Mouse (Mus musculus): ENCODE measurements around the gene Slc16a10. TPM values are rescaled to one million over a fixed set of nuclear protein-coding genes. Genes with fewer than 3 reads are reported as not detected.

Gene Slc16a10
- polyA plus RNA-seq, 1 experiment from 2014 or later = 14.8 TPM

GRCm38 (mm10) chr10:40065357-40065756 lies 76.7 kb downstream of the Slc16a10 start:
- WGBS = 67% methylated on average over 3 of the region's 3 CpGs
- Histone ChIP-seq H3K27me3 (no peaks in the 10 kb centered on the region), H3K4me2 (no peak overlapping the region), H3K4me1 (replicated peaks) (peaks cover 14% of the 10 kb centered on the region), H3K27ac (no peak overlapping the region), H3K4me3 (no peak overlapping the region), H3K9ac (no peak overlapping the region), H3K9me3 (replicated peaks) (no peaks in the 10 kb centered on the region), H3K36me3 (no peaks in the 10 kb centered on the region)
- ATAC-seq (replicated peaks; ENCODE audit: insufficient number of reproducible peaks, insufficient read depth, low FRiP score, low read depth) = no peak

GRCm38 (mm10) chr10:40063291-40063890 lies 78.7 kb downstream of the Slc16a10 start:
- H3K4me3 ChIP-seq = no peak overlapping the region
- 31% methylated on average over 5 of the region's 5 CpGs for WGBS
- ATAC-seq (replicated peaks; ENCODE audit: insufficient number of reproducible peaks, insufficient read depth, low FRiP score, low read depth) = no peak
- no peaks in the 10 kb centered on the region for H3K9me3 ChIP-seq (replicated peaks)
- no peak overlapping the region for H3K9ac ChIP-seq
- no peaks in the 10 kb centered on the region for H3K27me3 ChIP-seq
- no peak overlapping the region for H3K4me2 ChIP-seq
- peaks cover under 1% of the 10 kb centered on the region for H3K4me1 ChIP-seq (replicated peaks)
- no peak overlapping the region for H3K27ac ChIP-seq
- no peaks in the 10 kb centered on the region for H3K36me3 ChIP-seq

- WGBS = 72% methylated on average over 6 of the region's 6 CpGs
- H3K27ac ChIP-seq = no peak overlapping the region
- H3K27me3 ChIP-seq = no peaks in the 10 kb centered on the region
- no peak overlapping the region for H3K4me2 ChIP-seq
- H3K9ac ChIP-seq = no peak overlapping the region
- no peak for ATAC-seq (replicated peaks; ENCODE audit: insufficient number of reproducible peaks, insufficient read depth, low FRiP score, low read depth)
- H3K9me3 ChIP-seq (replicated peaks) = no peaks in the 10 kb centered on the region
- H3K36me3 ChIP-seq = no peaks in the 10 kb centered on the region
- H3K4me3 ChIP-seq = no peak overlapping the region
- H3K4me1 ChIP-seq (replicated peaks) = no peaks in the 10 kb centered on the region
Measured at GRCm38 (mm10) chr10:40062812-40063211, 79.2 kb downstream of the Slc16a10 start.

- Histone ChIP-seq H3K36me3 (no peaks in the 10 kb centered on the region), H3K4me2 (no peak overlapping the region), H3K9me3 (replicated peaks) (no peaks in the 10 kb centered on the region), H3K4me3 (no peak overlapping the region), H3K27ac (no peak overlapping the region), H3K27me3 (no peaks in the 10 kb centered on the region), H3K4me1 (replicated peaks) (no peaks in the 10 kb centered on the region), H3K9ac (no peak overlapping the region)
- no peak for ATAC-seq (replicated peaks; ENCODE audit: insufficient number of reproducible peaks, insufficient read depth, low FRiP score, low read depth)
- 80% methylated on average over 5 of the region's 5 CpGs for WGBS
Measured at GRCm38 (mm10) chr10:40061926-40062325, 80.1 kb downstream of the Slc16a10 start.

- H3K27ac ChIP-seq = no peak overlapping the region
- 74% methylated on average over 3 of the region's 3 CpGs for WGBS
- no peak overlapping the region for H3K4me2 ChIP-seq
- no peaks in the 10 kb centered on the region for H3K4me1 ChIP-seq (replicated peaks)
- no peak overlapping the region for H3K9ac ChIP-seq
- no peak for ATAC-seq (replicated peaks; ENCODE audit: insufficient number of reproducible peaks, insufficient read depth, low FRiP score, low read depth)
- no peaks in the 10 kb centered on the region for H3K27me3 ChIP-seq
- no peaks in the 10 kb centered on the region for H3K9me3 ChIP-seq (replicated peaks)
- no peaks in the 10 kb centered on the region for H3K36me3 ChIP-seq
- no peak overlapping the region for H3K4me3 ChIP-seq
Measured at GRCm38 (mm10) chr10:40058786-40059120, 83.3 kb downstream of the Slc16a10 start.

- H3K36me3 ChIP-seq = no peaks in the 10 kb centered on the region
- no peak overlapping the region for H3K27ac ChIP-seq
- no peak overlapping the region for H3K9ac ChIP-seq
- no peaks in the 10 kb centered on the region for H3K9me3 ChIP-seq (replicated peaks)
- no peak for ATAC-seq (replicated peaks; ENCODE audit: insufficient number of reproducible peaks, insufficient read depth, low FRiP score, low read depth)
- no peaks in the 10 kb centered on the region for H3K27me3 ChIP-seq
- H3K4me1 ChIP-seq (replicated peaks) = no peaks in the 10 kb centered on the region
- H3K4me2 ChIP-seq = no peak overlapping the region
- 54% methylated on average over 6 of the region's 6 CpGs for WGBS
- H3K4me3 ChIP-seq = no peak overlapping the region
Measured at GRCm38 (mm10) chr10:40058062-40058785, 83.8 kb downstream of the Slc16a10 start.

GRCm38 (mm10) chr10:40057615-40058014 lies 84.4 kb downstream of the Slc16a10 start:
- no peak overlapping the region for H3K9ac ChIP-seq
- 76% methylated on average over 2 of the region's 2 CpGs for WGBS

GRCm38 (mm10) chr10:40054455-40054854 lies 87.6 kb downstream of the Slc16a10 start:
- Histone ChIP-seq H3K9me3 (replicated peaks) (no peaks in the 10 kb centered on the region), H3K4me1 (replicated peaks) (no peaks in the 10 kb centered on the region), H3K27ac (no peak overlapping the region), H3K27me3 (no peaks in the 10 kb centered on the region), H3K4me2 (no peak overlapping the region), H3K9ac (no peak overlapping the region), H3K4me3 (no peak overlapping the region), H3K36me3 (0 out of 2 replicates have a peak, but pooled peaks cover 7% of the 10 kb centered on the region)
- ATAC-seq (replicated peaks; ENCODE audit: insufficient number of reproducible peaks, insufficient read depth, low FRiP score, low read depth) = no peak
- 91% methylated on average over 8 of the region's 8 CpGs for WGBS

More at GRCm38 (mm10) chr10:40057615-40058014, 84.4 kb downstream of the Slc16a10 start:
- no peak overlapping the region for H3K4me2 ChIP-seq
- H3K9me3 ChIP-seq (replicated peaks) = no peaks in the 10 kb centered on the region
- ATAC-seq (replicated peaks; ENCODE audit: insufficient number of reproducible peaks, insufficient read depth, low FRiP score, low read depth) = no peak
- H3K4me1 ChIP-seq (replicated peaks) = no peaks in the 10 kb centered on the region
- no peaks in the 10 kb centered on the region for H3K36me3 ChIP-seq
- no peak overlapping the region for H3K4me3 ChIP-seq
- H3K27me3 ChIP-seq = no peaks in the 10 kb centered on the region
- H3K27ac ChIP-seq = no peak overlapping the region

- no peaks in the 10 kb centered on the region for H3K9me3 ChIP-seq (replicated peaks)
- H3K27me3 ChIP-seq = no peaks in the 10 kb centered on the region
- H3K27ac ChIP-seq = no peak overlapping the region
- H3K9ac ChIP-seq = no peak overlapping the region
- 89% methylated on average over 4 of the region's 4 CpGs for WGBS
- 0 out of 2 replicates have a peak, but pooled peaks cover 7% of the 10 kb centered on the region for H3K36me3 ChIP-seq
- H3K4me2 ChIP-seq = no peak overlapping the region
- no peak overlapping the region for H3K4me3 ChIP-seq
- ATAC-seq (replicated peaks; ENCODE audit: insufficient number of reproducible peaks, insufficient read depth, low FRiP score, low read depth) = no peak
- H3K4me1 ChIP-seq (replicated peaks) = no peaks in the 10 kb centered on the region
Measured at GRCm38 (mm10) chr10:40053896-40054295, 88.2 kb downstream of the Slc16a10 start.

GRCm38 (mm10) chr10:40053257-40053895 lies 88.7 kb downstream of the Slc16a10 start:
- Histone ChIP-seq H3K4me1 (replicated peaks) (no peaks in the 10 kb centered on the region), H3K4me2 (no peak overlapping the region), H3K36me3 (0 out of 2 replicates have a peak, but pooled peaks cover 7% of the 10 kb centered on the region), H3K9me3 (replicated peaks) (no peaks in the 10 kb centered on the region), H3K9ac (no peak overlapping the region), H3K27me3 (no peaks in the 10 kb centered on the region), H3K27ac (no peak overlapping the region), H3K4me3 (no peak overlapping the region)
- no peak; the same call in 1 of the 2 replicates for ATAC-seq (replicated peaks; ENCODE audit: insufficient number of reproducible peaks, insufficient read depth, low FRiP score, low read depth)
- WGBS = 51% methylated on average over 3 of the region's 3 CpGs

- 69% methylated on average over 3 of the region's 3 CpGs for WGBS
- H3K4me2 ChIP-seq = no peak overlapping the region
- H3K9ac ChIP-seq = no peak overlapping the region
- H3K27ac ChIP-seq = no peak overlapping the region
- no peaks in the 10 kb centered on the region for H3K9me3 ChIP-seq (replicated peaks)
- ATAC-seq (replicated peaks; ENCODE audit: insufficient number of reproducible peaks, insufficient read depth, low FRiP score, low read depth) = no peak
- no peaks in the 10 kb centered on the region for H3K4me1 ChIP-seq (replicated peaks)
- 0 out of 2 replicates have a peak, but pooled peaks cover 7% of the 10 kb centered on the region for H3K36me3 ChIP-seq
- H3K4me3 ChIP-seq = no peak overlapping the region
- no peaks in the 10 kb centered on the region for H3K27me3 ChIP-seq
Measured at GRCm38 (mm10) chr10:40051997-40052396, 90.1 kb downstream of the Slc16a10 start.
